Mouse (Mus musculus): Measurements from ENCODE around the gene Cend1.

DNA sequence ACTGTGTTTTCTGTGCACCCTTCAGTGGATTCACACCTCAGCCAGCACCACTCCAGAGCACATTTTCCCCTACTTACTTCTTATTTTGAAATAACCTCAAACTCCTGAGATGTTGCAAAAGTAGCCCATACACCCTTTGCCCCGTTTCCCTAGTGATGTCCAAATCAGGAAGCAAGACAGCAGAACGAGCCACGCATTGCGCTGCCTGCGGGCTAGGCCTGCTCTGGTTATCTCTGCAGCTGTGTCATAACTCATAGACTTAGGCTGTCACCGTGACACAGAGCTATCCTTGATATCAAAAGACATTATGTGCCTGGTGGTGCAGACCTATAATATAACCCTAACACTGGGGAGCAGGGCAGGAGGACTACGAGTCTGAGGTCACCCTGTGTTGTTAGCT, 35.1 kb downstream of the Cend1 start:
- TF ChIP-seq CTCF (IDR thresholded peaks at IDR 0.05; ENCODE audit: low read depth), result no peak
- TF ChIP-seq EP300 (IDR thresholded peaks at IDR 0.05; ENCODE audit: low read depth), result no peak
